ENCODE assay signal across 17 mouse cellular contexts in genomic region chr8:126542757-126543156, GRCm38 (mm10). TPM values are rescaled to one million over a fixed set of nuclear protein-coding genes. Genes with fewer than 3 reads are reported as not detected.
DNase-seq lines count a peak whose midpoint lies in the region; ATAC-seq and TF ChIP-seq lines count a peak whose summit lies in the region.
"Had no signal": no experiment of that assay in that cellular context is flagged by ENCODE, and none has a peak within 500 bp of the region (broad histone marks: within the 10 kb centered on the region; RNA-seq: fewer than 3 reads in every experiment).

No protein-coding gene starts in this region.

- intact Hi-C loops in gastrocnemius, adult 2 months (cut with DNase I) = no loop called here
- intact Hi-C loops in heart, postnatal 14 days (cut with DNase I) = no loop called here

- H3K4me1 ChIP-seq in heart, embryonic 14.5 days (ENCODE audit: control insufficient read depth in 2 of 2, insufficient read depth in 2 of 2, low read length in 2 of 2) = peaks cover 42 to 49% of the 10 kb centered on the region in 2 experiments
- H3K4me1 ChIP-seq in testis, adult 2 months (ENCODE audit: control insufficient read depth, insufficient read depth, low read length) = peaks cover 3% of the 10 kb centered on the region; the same call in 1 of the 2 replicates
- peaks cover 9% of the 10 kb centered on the region for H3K4me1 ChIP-seq in lung, adult 2 months (ENCODE audit: control insufficient read depth, insufficient read depth, low read length)

- H3K9me3 ChIP-seq in heart, embryonic 14.5 days (ENCODE audit: control insufficient read depth, low read length) = no peaks in the 10 kb centered on the region
- H3K9me3 ChIP-seq: embryonic facial prominence, embryonic 12.5 days; forebrain, embryonic 15.5 days; hindbrain, embryonic 12.5 days; limb, embryonic 12.5 days; liver, embryonic 12.5 days had no signal

- H3K4me3 ChIP-seq in gastrocnemius, adult 2 months = no peak overlapping the region
- no peak overlapping the region for H3K4me3 ChIP-seq in heart, embryonic 14.5 days (ENCODE audit: control insufficient read depth in 1 of 2, insufficient read depth in 1 of 2, low read depth in 1 of 2, low read length in 2 of 2)
- no peak overlapping the region for H3K4me3 ChIP-seq in testis, adult 2 months (ENCODE audit: control insufficient read depth, low read depth, low read length)
- no peak overlapping the region for H3K4me3 ChIP-seq in lung, adult 2 months (replicated peaks; ENCODE audit: extremely low read depth, low read depth, low read length)
- H3K4me3 ChIP-seq: embryonic facial prominence, embryonic 12.5 days; erythroblast, embryonic 14.5 days; forebrain, embryonic 15.5 days; hindbrain, embryonic 12.5 days; limb, embryonic 12.5 days; liver, embryonic 12.5 days had no signal

- peak overlapping the region; percentile 58 for H3K27ac ChIP-seq in gastrocnemius, adult 2 months
- H3K27ac ChIP-seq in heart, embryonic 14.5 days (replicated peaks in 1 of 2; ENCODE audit: control insufficient read depth in 1 of 2, insufficient read depth in 1 of 2, low read depth in 2 of 2, low read length in 2 of 2) = peak overlapping the region; percentile 61 to 64
- H3K27ac ChIP-seq in testis, adult 2 months (ENCODE audit: control insufficient read depth, insufficient read depth, low read depth, low read length) = 0 out of 2 replicates have a peak overlapping the region, but pooled peaks have one; percentile 1
- H3K27ac ChIP-seq: embryonic facial prominence, embryonic 12.5 days; forebrain, embryonic 15.5 days; hindbrain, embryonic 12.5 days; limb, embryonic 12.5 days; liver, embryonic 12.5 days had no signal

- 46% methylated on average over 5 of the region's 5 CpGs for WGBS in heart, embryonic 14.5 days
- 75% methylated on average over 5 of the region's 5 CpGs for WGBS in lung, adult 2 months

- DNase-seq in gastrocnemius, adult 2 months = no peak
- DNase-seq in gastrocnemius, adult 18-20 months (ENCODE audit: low spot score) = no peak
- DNase-seq in heart, postnatal 14 days = no peak
- DNase-seq in testis, postnatal 10 days (ENCODE audit: low spot score) = no peak
- no peak for DNase-seq in lung, adult 2 months
- DNase-seq: gastrocnemius, postnatal 36 days; kidney, adult 18-20 months; lung, embryonic 14.5 days; lung, postnatal 4 days had no signal

- no peaks in the 10 kb centered on the region for H3K27me3 ChIP-seq in heart, embryonic 14.5 days (ENCODE audit: control insufficient read depth, insufficient read depth, low read length)
- no peaks in the 10 kb centered on the region for H3K27me3 ChIP-seq in testis, adult 2 months (ENCODE audit: control insufficient read depth, insufficient read depth, low read length)
- H3K27me3 ChIP-seq: embryonic facial prominence, embryonic 12.5 days; forebrain, embryonic 15.5 days; hindbrain, embryonic 12.5 days; limb, embryonic 12.5 days had no signal

- no peak for TF ChIP-seq POLR2A in testis, adult 2 months (IDR thresholded peaks at IDR 0.05; ENCODE audit: control insufficient read depth, low read depth, low read length)
- no peak for TF ChIP-seq POLR2A in lung, adult 2 months (IDR thresholded peaks at IDR 0.05; ENCODE audit: borderline replicate concordance, extremely low read depth, low read depth, low read length)

- ATAC-seq in heart, embryonic 14.5 days (ENCODE audit: insufficient number of reproducible peaks, insufficient read depth, low FRiP score, low read depth) = no peak
- ATAC-seq: forebrain, embryonic 15.5 days; liver, embryonic 12.5 days had no signal

- TF ChIP-seq CTCF in gastrocnemius, adult 2 months (IDR thresholded peaks at IDR 0.05) = no peak
- TF ChIP-seq CTCF in testis, adult 2 months (IDR thresholded peaks at IDR 0.05; ENCODE audit: control insufficient read depth, insufficient read depth, insufficient replicate concordance, low read depth, low read length) = no peak
- TF ChIP-seq CTCF in lung, adult 2 months (IDR thresholded peaks at IDR 0.05; ENCODE audit: insufficient read depth, low read length) = no peak

- no peak overlapping the region for H3K9ac ChIP-seq in heart, embryonic 14.5 days (ENCODE audit: low read length)
- H3K9ac ChIP-seq: embryonic facial prominence, embryonic 12.5 days; forebrain, embryonic 15.5 days; hindbrain, embryonic 12.5 days; limb, embryonic 12.5 days; liver, embryonic 12.5 days; lung, embryonic 14.5 days had no signal

- no peaks in the 10 kb centered on the region for H3K36me3 ChIP-seq in heart, embryonic 14.5 days (ENCODE audit: control insufficient read depth, insufficient read depth, low read length)
- no peaks in the 10 kb centered on the region for H3K36me3 ChIP-seq in testis, adult 2 months (ENCODE audit: control insufficient read depth, insufficient read depth, low read length)
- H3K36me3 ChIP-seq: embryonic facial prominence, embryonic 12.5 days; forebrain, embryonic 15.5 days; hindbrain, embryonic 12.5 days; limb, embryonic 12.5 days; liver, embryonic 12.5 days had no signal

- no peak overlapping the region for H3K4me2 ChIP-seq in heart, embryonic 14.5 days (ENCODE audit: low read length)
- H3K4me2 ChIP-seq: embryonic facial prominence, embryonic 12.5 days; forebrain, embryonic 15.5 days; hindbrain, embryonic 12.5 days; limb, embryonic 12.5 days; liver, embryonic 12.5 days; lung, embryonic 14.5 days had no signal

RNA-seq across cellular contexts. Expression of gene Irf2bp2, which starts 51.0 kb away (rescaled TPM):
- total RNA-seq in gastrocnemius, adult 2 months (2021) = 10 to 100 TPM; 28.6 to 81.6 TPM
- total RNA-seq in gastrocnemius, adult 18-20 months (2021) = 10 to 100 TPM; 33.8 to 49.6 TPM
- 8.1 and 9.1 TPM in 2 replicates for polyA plus RNA-seq in heart, embryonic 14.5 days (2014; fragmentation: Nextera tagmentation; extraction: Ambion mirVana)
- total RNA-seq in heart, postnatal 14 days (2021) = 100 to 1,000 TPM; 124 to 140 TPM
- 3.3 and 3.8 TPM in 2 replicates for polyA plus RNA-seq in testis, adult 2 months (2012; rRNA removed)
- 81.2 and 127 TPM in 2 replicates for polyA plus RNA-seq in lung, adult 2 months (2012; rRNA removed)

Comparison
In these comparisons a context has a peak if more than half of its experiments do, and no peak if none do; other contexts are left out.
1. H3K27ac ChIP-seq: peak in every context shown above with its lines; median percentile 62 in heart, embryonic 14.5 days; 58 in gastrocnemius, adult 2 months; 1 in testis, adult 2 months.